In the genomic region with DNA sequence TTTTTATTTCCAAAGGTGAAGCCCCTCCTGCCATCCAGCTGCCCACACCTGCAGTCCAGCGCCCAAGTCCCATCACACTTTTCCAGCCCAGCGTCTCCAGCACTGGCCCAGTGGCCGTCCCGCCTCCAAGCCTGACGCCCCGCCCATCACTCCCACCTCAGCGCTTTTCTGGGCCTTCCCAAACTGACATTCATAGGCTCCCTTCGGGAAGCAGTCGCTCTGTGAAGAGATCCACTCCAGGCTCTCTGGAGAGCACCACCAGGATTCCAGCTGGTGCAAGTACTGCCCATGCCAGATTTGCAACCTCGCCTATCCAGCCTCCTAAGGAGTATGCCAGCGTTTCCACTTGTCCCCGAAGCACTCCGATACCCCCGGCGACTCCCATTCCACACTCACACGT, we compare ENCODE assay signal across 8 mouse cellular contexts. TPM values are rescaled to one million over a fixed set of nuclear protein-coding genes. Genes with fewer than 3 reads are reported as not detected.
DNase-seq lines count a peak whose midpoint lies in the region; ATAC-seq and TF ChIP-seq lines count a peak whose summit lies in the region.
"Had no signal": no experiment of that assay in that cellular context is flagged by ENCODE, and none has a peak within 500 bp of the region (broad histone marks: within the 10 kb centered on the region; RNA-seq: fewer than 3 reads in every experiment).

No protein-coding gene starts in this region.

- peaks cover 0 to 4% of the 10 kb centered on the region in 2 experiments; a peak in 2 of 4 replicates for H3K4me1 ChIP-seq in ES-E14 (ENCODE audit: control insufficient read depth in 2 of 2, insufficient read depth in 2 of 2, low read length in 2 of 2, poor library complexity in 1 of 2)
- peaks cover 6% of the 10 kb centered on the region for H3K4me1 ChIP-seq in heart, embryonic 15.5 days (replicated peaks)
- no peaks in the 10 kb centered on the region for H3K4me1 ChIP-seq in limb, embryonic 11.5 days (ENCODE audit: control insufficient read depth, insufficient read depth, low read length)
- 0 out of 2 replicates have a peak, but pooled peaks cover 3% of the 10 kb centered on the region for H3K4me1 ChIP-seq in midbrain, embryonic 12.5 days

- H3K27ac ChIP-seq in ES-E14 (ENCODE audit: insufficient read depth, low read depth, low read length, poor library complexity, severe bottlenecking) = no peak overlapping the region
- no peak overlapping the region for H3K27ac ChIP-seq in heart, embryonic 15.5 days
- H3K27ac ChIP-seq in limb, embryonic 11.5 days (replicated peaks; ENCODE audit: low read depth, low read length) = no peak overlapping the region
- no peak overlapping the region for H3K27ac ChIP-seq in midbrain, embryonic 12.5 days (replicated peaks)
- H3K27ac ChIP-seq: left cerebral cortex, adult 2 months had no signal

- H3K4me2 ChIP-seq in heart, embryonic 15.5 days = peak overlapping the region; percentile 63
- H3K4me2 ChIP-seq in limb, embryonic 11.5 days (ENCODE audit: low read depth, severe bottlenecking) = peak overlapping the region; percentile 50
- peak overlapping the region; percentile 46 for H3K4me2 ChIP-seq in midbrain, embryonic 12.5 days (replicated peaks)

- 0 out of 2 replicates have a peak, but pooled peaks cover 2% of the 10 kb centered on the region for H3K27me3 ChIP-seq in heart, embryonic 15.5 days
- H3K27me3 ChIP-seq in limb, embryonic 11.5 days (ENCODE audit: control insufficient read depth, insufficient read depth, low read length) = no peaks in the 10 kb centered on the region; the same call in 1 of the 2 replicates
- H3K27me3 ChIP-seq in midbrain, embryonic 12.5 days = peaks cover 7% of the 10 kb centered on the region; the same call in 1 of the 2 replicates

- WGBS in heart, embryonic 15.5 days = 8% methylated on average over 16 of the region's 16 CpGs
- 7% methylated on average over 16 of the region's 16 CpGs for WGBS in limb, embryonic 11.5 days
- 7% methylated on average over 16 of the region's 16 CpGs for WGBS in midbrain, embryonic 12.5 days

- in situ Hi-C loops in ES-E14 (cut with MboI; ENCODE audit: low sequenced_read_pairs in 2 of 2, unreplicated experiment in 2 of 2) = no loop called here

- no peaks in the 10 kb centered on the region for H3K9me3 ChIP-seq in ES-E14 (ENCODE audit: control insufficient read depth, insufficient read depth, low read depth, low read length)
- no peaks in the 10 kb centered on the region for H3K9me3 ChIP-seq in heart, embryonic 15.5 days (replicated peaks)
- no peaks in the 10 kb centered on the region for H3K9me3 ChIP-seq in limb, embryonic 11.5 days (ENCODE audit: control insufficient read depth, low read length)
- H3K9me3 ChIP-seq in midbrain, embryonic 12.5 days = no peaks in the 10 kb centered on the region

- peak overlapping the region; percentile 50 to 66 for H3K4me3 ChIP-seq in ES-E14 (ENCODE audit: insufficient read depth in 1 of 2, low read depth in 1 of 2, low read length in 2 of 2, poor library complexity in 1 of 2, severe bottlenecking in 1 of 2)
- peak overlapping the region; percentile 36 for H3K4me3 ChIP-seq in heart, embryonic 15.5 days
- peak overlapping the region; percentile 25 for H3K4me3 ChIP-seq in limb, embryonic 11.5 days (ENCODE audit: low read depth, low read length)
- peak overlapping the region; percentile 26 for H3K4me3 ChIP-seq in midbrain, embryonic 12.5 days
- H3K4me3 ChIP-seq: left cerebral cortex, adult 2 months had no signal

- 0 out of 2 replicates have a peak overlapping the region, but pooled peaks have one; percentile 36 for H3K9ac ChIP-seq in ES-E14 (ENCODE audit: insufficient read depth, low read depth, low read length, poor library complexity, severe bottlenecking)
- peak overlapping the region; percentile 21; the same call in 1 of the 2 replicates for H3K9ac ChIP-seq in heart, embryonic 15.5 days
- peak overlapping the region; percentile 8; the same call in 1 of the 2 replicates for H3K9ac ChIP-seq in limb, embryonic 11.5 days (ENCODE audit: low read length)
- no peak overlapping the region for H3K9ac ChIP-seq in midbrain, embryonic 12.5 days (replicated peaks)

- H3K36me3 ChIP-seq in ES-E14 (ENCODE audit: control insufficient read depth, insufficient read depth, low read length, poor library complexity, severe bottlenecking) = no peaks in the 10 kb centered on the region
- H3K36me3 ChIP-seq in heart, embryonic 15.5 days = no peaks in the 10 kb centered on the region
- H3K36me3 ChIP-seq in limb, embryonic 11.5 days (ENCODE audit: control insufficient read depth, insufficient read depth, low read length) = no peaks in the 10 kb centered on the region
- H3K36me3 ChIP-seq in midbrain, embryonic 12.5 days = no peaks in the 10 kb centered on the region

- no peak; the same call in 1 of the 2 replicates for ATAC-seq in heart, embryonic 15.5 days (replicated peaks; ENCODE audit: insufficient number of reproducible peaks, insufficient read depth, low FRiP score, low read depth)
- ATAC-seq in limb, embryonic 11.5 days (ENCODE audit: insufficient number of reproducible peaks, low FRiP score, low TSS enrichment, low read depth) = no peak
- ATAC-seq in midbrain, embryonic 12.5 days (ENCODE audit: low FRiP score, low read depth) = peak; percentile 41; the same call in 1 of the 2 replicates

- no peak for DNase-seq in ES-E14 (ENCODE audit: low read depth, low spot score)
- DNase-seq in brain, adult 2 months (ENCODE audit: low read depth, low spot score) = peak; percentile 34
- DNase-seq in limb, embryonic 11.5 days (ENCODE audit: low spot score) = peak; percentile 66
- DNase-seq in T-cell, adult 2 months (ENCODE audit: low spot score) = no peak
- DNase-seq in thymus, adult 18-20 months = no peak

TF ChIP-seq in ES-E14, 5 proteins besides CTCF, POLR2A, EP300 and RAD21:
- TF ChIP-seq MAFK (IDR thresholded peaks at IDR 0.05; ENCODE audit: insufficient read depth, low read depth, low read length) = no peak
- TF ChIP-seq CHD2 (IDR thresholded peaks at IDR 0.05; ENCODE audit: low read depth, low read length) = no peak
- TF ChIP-seq HCFC1 (IDR thresholded peaks at IDR 0.05; ENCODE audit: borderline replicate concordance, insufficient read depth, low read length) = no peak
- no peak for TF ChIP-seq ZNF384 (IDR thresholded peaks at IDR 0.05; ENCODE audit: low read depth, low read length)

RNA-seq across cellular contexts. Expression of gene Sox30, which starts 11.5 kb away (rescaled TPM):
- total RNA-seq in ES-E14 (2012; rRNA removed) = 0.04 and 0.21 TPM in 2 replicates
- polyA plus RNA-seq in heart, embryonic 15.5 days (2015; fragmentation: Nextera tagmentation; extraction: Ambion mirVana) = 0.20 and 0.22 TPM in 2 replicates
- polyA plus RNA-seq in limb, embryonic 11.5 days (2014; fragmentation: Nextera tagmentation; extraction: Ambion mirVana) = 0.20 and 0.23 TPM in 2 replicates
- polyA plus RNA-seq in midbrain, embryonic 12.5 days (2016; fragmentation: Nextera tagmentation; extraction: Ambion mirVana) = 0.24 and 0.37 TPM in 2 replicates

RNA-seq across cellular contexts. Expression of gene Thg1l, which starts 36.3 kb away (rescaled TPM):
- 22.8 and 25.7 TPM in 2 replicates for total RNA-seq in ES-E14 (2012; rRNA removed)
- polyA plus RNA-seq in heart, embryonic 15.5 days (2015; fragmentation: Nextera tagmentation; extraction: Ambion mirVana) = 7.4 and 9.2 TPM in 2 replicates
- polyA plus RNA-seq in limb, embryonic 11.5 days (2014; fragmentation: Nextera tagmentation; extraction: Ambion mirVana) = 12.1 and 14.3 TPM in 2 replicates
- polyA plus RNA-seq in midbrain, embryonic 12.5 days (2016; fragmentation: Nextera tagmentation; extraction: Ambion mirVana) = 12.6 and 14.3 TPM in 2 replicates

RNA-seq across cellular contexts. Expression of gene Lsm11, which starts 46.9 kb away (rescaled TPM):
- total RNA-seq in ES-E14 (2012; rRNA removed) = 7.7 and 7.9 TPM in 2 replicates
- 5.4 and 5.5 TPM in 2 replicates for polyA plus RNA-seq in heart, embryonic 15.5 days (2015; fragmentation: Nextera tagmentation; extraction: Ambion mirVana)
- 8.0 and 9.6 TPM in 2 replicates for polyA plus RNA-seq in limb, embryonic 11.5 days (2014; fragmentation: Nextera tagmentation; extraction: Ambion mirVana)
- 13.9 and 16.4 TPM in 2 replicates for polyA plus RNA-seq in midbrain, embryonic 12.5 days (2016; fragmentation: Nextera tagmentation; extraction: Ambion mirVana)

Comparison
In these comparisons a context has a peak if more than half of its experiments do, and no peak if none do; other contexts are left out.
1. DNase-seq: peak in brain, adult 2 months (single experiment) and limb, embryonic 11.5 days (single experiment); none in ES-E14 (single experiment), T-cell, adult 2 months (single experiment) and thymus, adult 18-20 months (0 of 2).
2. Peak in every context shown above with its lines, with median percentiles within 50 percentile points of each other: H3K4me3 ChIP-seq and H3K4me2 ChIP-seq.